Mouse (Mus musculus): ENCODE data around the gene Srsf2. TPM values are rescaled to one million over a fixed set of nuclear protein-coding genes. Genes with fewer than 3 reads are reported as not detected.

Gene Srsf2
- polyA plus RNA-seq, 1 experiment, result 1,171 TPM

GRCm38 (mm10) chr11:116873987-116874386, 21.1 kb upstream of the Srsf2 start:
- no peaks in the 10 kb centered on the region for H3K27me3 ChIP-seq (ENCODE audit: control insufficient read depth, insufficient read depth, low read length)
- no peak overlapping the region for H3K4me3 ChIP-seq (ENCODE audit: control insufficient read depth, insufficient read depth, low read length)
- no peak for DNase-seq
- H3K36me3 ChIP-seq (ENCODE audit: control insufficient read depth, insufficient read depth, low read length), result peaks cover 10% of the 10 kb centered on the region; the same call in 1 of the 2 replicates
- no peaks in the 10 kb centered on the region for H3K4me1 ChIP-seq (replicated peaks; ENCODE audit: control insufficient read depth, insufficient read depth, low read length)
- H3K27ac ChIP-seq (ENCODE audit: control insufficient read depth, insufficient read depth, low read length), result no peak overlapping the region
- TF ChIP-seq CTCF (IDR thresholded peaks at IDR 0.05; ENCODE audit: borderline replicate concordance, control insufficient read depth, extremely low read depth, insufficient read depth, low read length, poor library complexity) (no peak), POLR2A (IDR thresholded peaks at IDR 0.05; ENCODE audit: control insufficient read depth, extremely low read depth, insufficient read depth, low read length, poor library complexity) (no peak)
- WGBS, result 97% methylated on average over 20 of the region's 20 CpGs

DNA sequence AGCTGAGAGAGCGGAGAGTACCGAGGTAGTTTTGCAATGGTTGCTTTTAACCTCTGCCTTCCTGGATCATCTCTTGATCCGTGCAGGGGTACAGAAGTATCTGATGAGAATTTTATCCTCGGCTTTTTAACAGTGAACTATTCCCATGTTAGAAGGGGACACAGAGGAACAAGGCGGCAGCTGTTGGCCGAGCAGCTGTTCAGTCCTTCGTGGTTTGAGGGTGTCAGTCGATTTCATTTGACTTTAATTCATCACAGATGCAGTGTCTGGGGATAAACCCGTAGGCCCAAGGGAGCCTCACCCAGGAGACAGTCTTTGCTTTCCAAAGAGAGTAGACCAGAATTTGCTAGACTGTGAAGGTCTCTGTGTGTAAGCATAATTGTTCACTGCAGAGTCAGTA, 18.6 kb upstream of the Srsf2 start:
- TF ChIP-seq CTCF (IDR thresholded peaks at IDR 0.05; ENCODE audit: borderline replicate concordance, control insufficient read depth, extremely low read depth, insufficient read depth, low read length, poor library complexity) (no peak), POLR2A (IDR thresholded peaks at IDR 0.05; ENCODE audit: control insufficient read depth, extremely low read depth, insufficient read depth, low read length, poor library complexity) (no peak)
- 90% methylated on average over 9 of the region's 9 CpGs for WGBS
- H3K27ac ChIP-seq (ENCODE audit: control insufficient read depth, insufficient read depth, low read length), result no peak overlapping the region
- no peaks in the 10 kb centered on the region for H3K27me3 ChIP-seq (ENCODE audit: control insufficient read depth, insufficient read depth, low read length)
- no peak for DNase-seq
- no peaks in the 10 kb centered on the region for H3K4me1 ChIP-seq (replicated peaks; ENCODE audit: control insufficient read depth, insufficient read depth, low read length)
- H3K4me3 ChIP-seq (ENCODE audit: control insufficient read depth, insufficient read depth, low read length), result no peak overlapping the region
- H3K36me3 ChIP-seq (ENCODE audit: control insufficient read depth, insufficient read depth, low read length), result peaks cover 10% of the 10 kb centered on the region; the same call in 1 of the 2 replicates

DNA sequence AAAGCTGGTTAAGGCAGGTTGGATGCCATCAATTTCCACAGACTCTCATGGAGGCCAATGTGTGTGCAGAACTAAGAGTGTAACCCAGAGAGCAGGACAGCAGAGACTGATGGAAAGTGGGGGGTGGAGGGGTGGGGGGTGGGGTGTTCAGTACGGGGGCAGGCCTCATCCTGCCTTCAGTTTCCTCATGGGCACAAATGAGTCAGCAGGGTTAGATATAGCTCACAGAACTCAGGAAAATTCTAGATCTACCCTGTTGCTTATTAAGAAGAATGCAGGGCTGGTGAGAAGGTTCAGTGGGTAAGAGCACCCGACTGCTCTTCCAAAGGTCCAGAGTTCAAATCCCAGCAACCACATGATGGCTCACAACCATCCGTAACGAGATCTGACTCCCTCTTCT, 16.7 kb upstream of the Srsf2 start:
- no peak overlapping the region for H3K4me3 ChIP-seq (ENCODE audit: control insufficient read depth, insufficient read depth, low read length)
- no peak overlapping the region for H3K27ac ChIP-seq (ENCODE audit: control insufficient read depth, insufficient read depth, low read length)
- WGBS, result 94% methylated on average over 4 of the region's 4 CpGs
- no peaks in the 10 kb centered on the region for H3K4me1 ChIP-seq (replicated peaks; ENCODE audit: control insufficient read depth, insufficient read depth, low read length)
- peaks cover 14% of the 10 kb centered on the region for H3K36me3 ChIP-seq (ENCODE audit: control insufficient read depth, insufficient read depth, low read length)
- H3K27me3 ChIP-seq (ENCODE audit: control insufficient read depth, insufficient read depth, low read length), result no peaks in the 10 kb centered on the region
- no peak for DNase-seq
- no peak for TF ChIP-seq CTCF (IDR thresholded peaks at IDR 0.05; ENCODE audit: borderline replicate concordance, control insufficient read depth, extremely low read depth, insufficient read depth, low read length, poor library complexity)
- TF ChIP-seq POLR2A (IDR thresholded peaks at IDR 0.05; ENCODE audit: control insufficient read depth, extremely low read depth, insufficient read depth, low read length, poor library complexity), result no peak

DNA sequence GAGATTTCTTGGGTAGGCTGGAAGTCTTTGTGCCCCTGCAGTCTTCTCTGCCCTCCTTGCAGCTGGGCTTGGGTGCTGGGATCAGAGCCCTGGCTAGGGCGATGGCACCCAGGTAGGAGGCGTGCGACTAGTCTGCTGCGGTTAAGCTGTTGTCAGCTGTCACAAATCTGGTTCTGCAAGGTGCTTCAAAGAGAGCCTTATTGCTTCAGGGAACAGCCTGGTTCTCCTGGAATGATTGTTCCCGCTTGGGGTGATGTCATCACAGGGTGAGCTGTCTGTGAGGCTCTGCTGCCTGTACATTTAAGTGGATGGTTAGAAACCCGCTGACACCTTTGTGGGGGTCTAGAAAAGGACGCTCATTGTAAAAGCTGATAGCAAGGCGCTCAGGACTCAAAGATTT, 16.3 kb upstream of the Srsf2 start:
- no peak for DNase-seq
- Histone ChIP-seq H3K27ac (ENCODE audit: control insufficient read depth, insufficient read depth, low read length) (no peak overlapping the region; the same call in 1 of the 2 replicates), H3K4me1 (replicated peaks; ENCODE audit: control insufficient read depth, insufficient read depth, low read length) (no peaks in the 10 kb centered on the region), H3K4me3 (ENCODE audit: control insufficient read depth, insufficient read depth, low read length) (no peak overlapping the region), H3K27me3 (ENCODE audit: control insufficient read depth, insufficient read depth, low read length) (no peaks in the 10 kb centered on the region), H3K36me3 (ENCODE audit: control insufficient read depth, insufficient read depth, low read length) (peaks cover 14% of the 10 kb centered on the region)
- no peak for TF ChIP-seq POLR2A (IDR thresholded peaks at IDR 0.05; ENCODE audit: control insufficient read depth, extremely low read depth, insufficient read depth, low read length, poor library complexity)
- TF ChIP-seq CTCF (IDR thresholded peaks at IDR 0.05; ENCODE audit: borderline replicate concordance, control insufficient read depth, extremely low read depth, insufficient read depth, low read length, poor library complexity), result no peak
- WGBS, result 96% methylated on average over 8 of the region's 8 CpGs

DNA sequence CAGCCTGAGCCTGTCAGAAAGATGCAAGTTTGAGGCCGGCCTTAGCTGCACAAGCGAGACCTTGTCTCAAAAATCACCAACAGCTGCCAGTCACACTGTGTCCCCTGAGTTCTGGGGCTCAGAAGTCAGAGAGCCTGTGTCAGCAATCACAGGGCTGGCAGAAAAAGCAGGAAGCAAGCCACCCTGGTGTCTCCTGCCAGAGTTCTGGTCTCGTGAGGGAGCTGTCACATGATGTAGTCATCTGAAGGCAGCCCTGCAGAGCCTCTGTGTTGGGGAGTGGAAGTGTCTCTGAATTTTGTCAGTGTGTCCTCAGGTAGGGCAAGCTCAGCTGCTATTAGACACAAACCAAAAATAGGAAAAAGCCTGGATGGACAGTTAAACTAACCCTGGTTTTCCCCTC, 15.2 kb upstream of the Srsf2 start:
- Histone ChIP-seq H3K4me3 (ENCODE audit: control insufficient read depth, insufficient read depth, low read length) (no peak overlapping the region), H3K27ac (ENCODE audit: control insufficient read depth, insufficient read depth, low read length) (no peak overlapping the region), H3K27me3 (ENCODE audit: control insufficient read depth, insufficient read depth, low read length) (no peaks in the 10 kb centered on the region), H3K36me3 (ENCODE audit: control insufficient read depth, insufficient read depth, low read length) (peaks cover 14% of the 10 kb centered on the region), H3K4me1 (replicated peaks; ENCODE audit: control insufficient read depth, insufficient read depth, low read length) (no peaks in the 10 kb centered on the region)
- no peak for DNase-seq
- no peak for TF ChIP-seq CTCF (IDR thresholded peaks at IDR 0.05; ENCODE audit: borderline replicate concordance, control insufficient read depth, extremely low read depth, insufficient read depth, low read length, poor library complexity)
- TF ChIP-seq POLR2A (IDR thresholded peaks at IDR 0.05; ENCODE audit: control insufficient read depth, extremely low read depth, insufficient read depth, low read length, poor library complexity), result no peak
- WGBS, result 75% methylated on average over 3 of the region's 3 CpGs

- Histone ChIP-seq H3K27me3 (ENCODE audit: control insufficient read depth, insufficient read depth, low read length) (no peaks in the 10 kb centered on the region), H3K36me3 (ENCODE audit: control insufficient read depth, insufficient read depth, low read length) (peaks cover 11% of the 10 kb centered on the region), H3K4me1 (replicated peaks; ENCODE audit: control insufficient read depth, insufficient read depth, low read length) (no peaks in the 10 kb centered on the region), H3K27ac (ENCODE audit: control insufficient read depth, insufficient read depth, low read length) (no peak overlapping the region), H3K4me3 (ENCODE audit: control insufficient read depth, insufficient read depth, low read length) (no peak overlapping the region)
- TF ChIP-seq CTCF (IDR thresholded peaks at IDR 0.05; ENCODE audit: borderline replicate concordance, control insufficient read depth, extremely low read depth, insufficient read depth, low read length, poor library complexity), result no peak
- no peak for TF ChIP-seq POLR2A (IDR thresholded peaks at IDR 0.05; ENCODE audit: control insufficient read depth, extremely low read depth, insufficient read depth, low read length, poor library complexity)
- 94% methylated on average over 12 of the region's 12 CpGs for WGBS
- DNase-seq, result no peak
Measured at GRCm38 (mm10) chr11:116865945-116866585, 13.2 kb upstream of the Srsf2 start.

GRCm38 (mm10) chr11:116864444-116864843, 11.6 kb upstream of the Srsf2 start:
- no peak overlapping the region for H3K27ac ChIP-seq (ENCODE audit: control insufficient read depth, insufficient read depth, low read length)
- no peaks in the 10 kb centered on the region for H3K4me1 ChIP-seq (replicated peaks; ENCODE audit: control insufficient read depth, insufficient read depth, low read length)
- no peak overlapping the region for H3K4me3 ChIP-seq (ENCODE audit: control insufficient read depth, insufficient read depth, low read length)
- no peak for TF ChIP-seq CTCF (IDR thresholded peaks at IDR 0.05; ENCODE audit: borderline replicate concordance, control insufficient read depth, extremely low read depth, insufficient read depth, low read length, poor library complexity)
- no peak for DNase-seq
- peaks cover 14% of the 10 kb centered on the region for H3K36me3 ChIP-seq (ENCODE audit: control insufficient read depth, insufficient read depth, low read length)
- WGBS, result 97% methylated on average over 10 of the region's 10 CpGs
- no peaks in the 10 kb centered on the region for H3K27me3 ChIP-seq (ENCODE audit: control insufficient read depth, insufficient read depth, low read length)

All from thymus, adult 2 months (tissue).